Mouse (Mus musculus): Measurements from ENCODE around the gene Sfmbt1. TPM values are rescaled to one million over a fixed set of nuclear protein-coding genes. Genes with fewer than 3 reads are reported as not detected.

Sfmbt1 gene
- polyA plus RNA-seq, 1 experiment from 2014 or later, result 17.8 TPM

- WGBS, result 86% methylated on average over 1 of the region's 1 CpGs
- DNase-seq (ENCODE audit: low spot score), result no peak
- Histone ChIP-seq H3K27me3 (ENCODE audit: insufficient read depth, poor library complexity, severe bottlenecking) (no peaks in the 10 kb centered on the region), H3K4me3 (no peak overlapping the region), H3K36me3 (no peaks in the 10 kb centered on the region), H3K27ac (no peak overlapping the region), H3K9me3 (no peaks in the 10 kb centered on the region), H3K4me1 (replicated peaks) (peaks cover 14% of the 10 kb centered on the region)
Measured at GRCm38 (mm10) chr14:30721850-30722249, 7.2 kb downstream of the Sfmbt1 start.

GRCm38 (mm10) chr14:30722406-30722805, 7.8 kb downstream of the Sfmbt1 start:
- H3K9me3 ChIP-seq, result no peaks in the 10 kb centered on the region
- H3K36me3 ChIP-seq, result no peaks in the 10 kb centered on the region
- H3K4me1 ChIP-seq (replicated peaks), result peaks cover 9% of the 10 kb centered on the region
- DNase-seq (ENCODE audit: low spot score), result no peak
- no peak overlapping the region for H3K27ac ChIP-seq
- H3K27me3 ChIP-seq (ENCODE audit: insufficient read depth, poor library complexity, severe bottlenecking), result no peaks in the 10 kb centered on the region
- no peak overlapping the region for H3K4me3 ChIP-seq
- 86% methylated on average over 5 of the region's 5 CpGs for WGBS

- WGBS, result 96% methylated on average over 3 of the region's 3 CpGs
- no peaks in the 10 kb centered on the region for H3K9me3 ChIP-seq
- no peak for DNase-seq (ENCODE audit: low spot score)
- H3K4me1 ChIP-seq (replicated peaks), result no peaks in the 10 kb centered on the region
- no peak overlapping the region for H3K4me3 ChIP-seq
- no peaks in the 10 kb centered on the region for H3K27me3 ChIP-seq (ENCODE audit: insufficient read depth, poor library complexity, severe bottlenecking)
- no peak overlapping the region for H3K27ac ChIP-seq
- peaks cover 4% of the 10 kb centered on the region; the same call in 1 of the 2 replicates for H3K36me3 ChIP-seq
Measured at GRCm38 (mm10) chr14:30731896-30732295, 17.2 kb downstream of the Sfmbt1 start.

GRCm38 (mm10) chr14:30734665-30735064, 20.0 kb downstream of the Sfmbt1 start:
- H3K4me3 ChIP-seq, result no peak overlapping the region
- no peak for DNase-seq (ENCODE audit: low spot score)

GRCm38 (mm10) chr14:30735810-30736209, 21.2 kb downstream of the Sfmbt1 start:
- Histone ChIP-seq H3K36me3 (peaks cover 4% of the 10 kb centered on the region; the same call in 1 of the 2 replicates), H3K9me3 (no peaks in the 10 kb centered on the region), H3K4me3 (no peak overlapping the region), H3K27me3 (ENCODE audit: insufficient read depth, poor library complexity, severe bottlenecking) (no peaks in the 10 kb centered on the region), H3K4me1 (replicated peaks) (no peaks in the 10 kb centered on the region), H3K27ac (no peak overlapping the region)
- DNase-seq (ENCODE audit: low spot score), result no peak
- 79% methylated on average over 3 of the region's 3 CpGs for WGBS

More at GRCm38 (mm10) chr14:30734665-30735064, 20.0 kb downstream of the Sfmbt1 start:
- WGBS, result 97% methylated on average over 5 of the region's 5 CpGs
- H3K36me3 ChIP-seq, result peaks cover 4% of the 10 kb centered on the region; the same call in 1 of the 2 replicates
- no peaks in the 10 kb centered on the region for H3K4me1 ChIP-seq (replicated peaks)
- no peaks in the 10 kb centered on the region for H3K9me3 ChIP-seq
- H3K27me3 ChIP-seq (ENCODE audit: insufficient read depth, poor library complexity, severe bottlenecking), result no peaks in the 10 kb centered on the region
- no peak overlapping the region for H3K27ac ChIP-seq

GRCm38 (mm10) chr14:30736413-30736812, 21.8 kb downstream of the Sfmbt1 start:
- Histone ChIP-seq H3K36me3 (peaks cover 4% of the 10 kb centered on the region; the same call in 1 of the 2 replicates), H3K27ac (no peak overlapping the region), H3K4me3 (no peak overlapping the region), H3K4me1 (replicated peaks) (no peaks in the 10 kb centered on the region), H3K27me3 (ENCODE audit: insufficient read depth, poor library complexity, severe bottlenecking) (no peaks in the 10 kb centered on the region), H3K9me3 (no peaks in the 10 kb centered on the region)
- WGBS, result 97% methylated on average over 1 of the region's 1 CpGs
- no peak for DNase-seq (ENCODE audit: low spot score)

- Histone ChIP-seq H3K9me3 (0 out of 2 replicates have a peak, but pooled peaks cover 2% of the 10 kb centered on the region), H3K27ac (no peak overlapping the region), H3K36me3 (peaks cover 20% of the 10 kb centered on the region), H3K4me3 (no peak overlapping the region), H3K27me3 (ENCODE audit: insufficient read depth, poor library complexity, severe bottlenecking) (no peaks in the 10 kb centered on the region), H3K4me1 (replicated peaks) (no peaks in the 10 kb centered on the region)
- WGBS, result 88% methylated on average over 3 of the region's 3 CpGs
- DNase-seq (ENCODE audit: low spot score), result no peak
Measured at GRCm38 (mm10) chr14:30743891-30744290, 29.2 kb downstream of the Sfmbt1 start.

- Histone ChIP-seq H3K27me3 (ENCODE audit: insufficient read depth, poor library complexity, severe bottlenecking) (no peaks in the 10 kb centered on the region), H3K27ac (no peak overlapping the region), H3K9me3 (0 out of 2 replicates have a peak, but pooled peaks cover 2% of the 10 kb centered on the region), H3K36me3 (peaks cover 21% of the 10 kb centered on the region), H3K4me3 (no peak overlapping the region), H3K4me1 (replicated peaks) (no peaks in the 10 kb centered on the region)
- DNase-seq (ENCODE audit: low spot score), result no peak
- WGBS, result 95% methylated on average over 1 of the region's 1 CpGs
Measured at GRCm38 (mm10) chr14:30746160-30746559, 31.5 kb downstream of the Sfmbt1 start.

GRCm38 (mm10) chr14:30757239-30757638, 42.6 kb downstream of the Sfmbt1 start:
- no peak for DNase-seq (ENCODE audit: low spot score)
- 94% methylated on average over 3 of the region's 3 CpGs for WGBS
- H3K9me3 ChIP-seq, result no peaks in the 10 kb centered on the region
- no peaks in the 10 kb centered on the region for H3K27me3 ChIP-seq (ENCODE audit: insufficient read depth, poor library complexity, severe bottlenecking)
- H3K36me3 ChIP-seq, result no peaks in the 10 kb centered on the region
- no peaks in the 10 kb centered on the region for H3K4me1 ChIP-seq (replicated peaks)
- H3K27ac ChIP-seq, result no peak overlapping the region
- H3K4me3 ChIP-seq, result no peak overlapping the region

- Histone ChIP-seq H3K9me3 (no peaks in the 10 kb centered on the region), H3K27ac (no peak overlapping the region), H3K4me3 (no peak overlapping the region), H3K4me1 (replicated peaks) (no peaks in the 10 kb centered on the region), H3K27me3 (ENCODE audit: insufficient read depth, poor library complexity, severe bottlenecking) (no peaks in the 10 kb centered on the region), H3K36me3 (no peaks in the 10 kb centered on the region)
- WGBS, result 94% methylated on average over 1 of the region's 1 CpGs
- no peak for DNase-seq (ENCODE audit: low spot score)
Measured at GRCm38 (mm10) chr14:30761211-30761610, 46.6 kb downstream of the Sfmbt1 start.

GRCm38 (mm10) chr14:30762131-30762903, 47.7 kb downstream of the Sfmbt1 start:
- Histone ChIP-seq H3K4me1 (replicated peaks) (no peaks in the 10 kb centered on the region), H3K9me3 (no peaks in the 10 kb centered on the region), H3K4me3 (no peak overlapping the region), H3K27ac (no peak overlapping the region), H3K36me3 (no peaks in the 10 kb centered on the region), H3K27me3 (ENCODE audit: insufficient read depth, poor library complexity, severe bottlenecking) (no peaks in the 10 kb centered on the region)
- no peak for DNase-seq (ENCODE audit: low spot score)
- 93% methylated on average over 7 of the region's 7 CpGs for WGBS

- Histone ChIP-seq H3K4me1 (replicated peaks) (no peaks in the 10 kb centered on the region), H3K27ac (no peak overlapping the region), H3K4me3 (no peak overlapping the region), H3K27me3 (ENCODE audit: insufficient read depth, poor library complexity, severe bottlenecking) (no peaks in the 10 kb centered on the region), H3K9me3 (no peaks in the 10 kb centered on the region), H3K36me3 (peaks cover 6% of the 10 kb centered on the region)
- no peak for DNase-seq (ENCODE audit: low spot score)
- 84% methylated on average over 5 of the region's 5 CpGs for WGBS
Measured at GRCm38 (mm10) chr14:30762904-30763568, 48.4 kb downstream of the Sfmbt1 start.

- Histone ChIP-seq H3K27ac (no peak overlapping the region), H3K9me3 (no peaks in the 10 kb centered on the region), H3K4me3 (no peak overlapping the region), H3K27me3 (ENCODE audit: insufficient read depth, poor library complexity, severe bottlenecking) (no peaks in the 10 kb centered on the region), H3K4me1 (replicated peaks) (no peaks in the 10 kb centered on the region), H3K36me3 (peaks cover 55% of the 10 kb centered on the region)
- 95% methylated on average over 6 of the region's 6 CpGs for WGBS
- DNase-seq (ENCODE audit: low spot score), result no peak
Measured at GRCm38 (mm10) chr14:30784614-30785013, 70.0 kb downstream of the Sfmbt1 start.

Data from hindbrain, embryonic 10.5 days (tissue).